Mouse (Mus musculus) cortical plate, adult 2 months (tissue): ENCODE measurements around the gene Lrrfip2.

ENCODE experiments used
- CTCF ChIP-seq: fragments of 200-500 bp; IDR thresholded peaks from 2 replicates; pipeline ENCODE4 v1.5.1; 2011; ENCODE audit warnings: mild to moderate bottlenecking, control low read depth, low read length; ENCODE audit not compliant: insufficient read depth; ENCODE audit errors: extremely low read depth
- POLR2A ChIP-seq: fragments of 200-500 bp; IDR thresholded peaks from 2 replicates; pipeline ENCODE4 v1.6.1; 2011; ENCODE audit warnings: mild to moderate bottlenecking, low read length, control low read depth; ENCODE audit not compliant: insufficient read depth; ENCODE audit errors: extremely low read depth

GRCm38 (mm10) chr9:111188731-111189130 lies 71.3 kb downstream of the Lrrfip2 start:
- TF ChIP-seq POLR2A (no peak), CTCF (no peak)
